Mouse (Mus musculus): ENCODE data around the gene Ank. TPM values are rescaled to one million over a fixed set of nuclear protein-coding genes. Genes with fewer than 3 reads are reported as not detected.

The Ank gene
- total and polyA plus RNA-seq, 3 experiments, result 0.04 to 0.15 TPM; not detected in 1

GRCm38 (mm10) chr15:27596463-27597140 lies 130.1 kb downstream of the Ank start (continued):
- TF ChIP-seq UBTF (IDR thresholded peaks at IDR 0.05; ENCODE audit: borderline replicate concordance, insufficient read depth, low read depth, low read length) (no peak), MYB (IDR thresholded peaks at IDR 0.05; ENCODE audit: low read depth, low read length) (no peak), CTCF (IDR thresholded peaks at IDR 0.05 in 2 of 3, conservative IDR thresholded peaks at IDR 0.05 in 1 of 3; ENCODE audit: control insufficient read depth in 1 of 3, insufficient read depth in 1 of 3, low read depth in 2 of 3, low read length in 3 of 3, poor library complexity in 1 of 3, severe bottlenecking in 1 of 3) (no peak), NELFE (IDR thresholded peaks at IDR 0.05; ENCODE audit: low read depth, low read length) (no peak), ZC3H11A (IDR thresholded peaks at IDR 0.05; ENCODE audit: low read depth, low read length) (no peak), CHD2 (IDR thresholded peaks at IDR 0.05; ENCODE audit: low read length) (no peak), RAD21 (IDR thresholded peaks at IDR 0.05; ENCODE audit: low read depth, low read length) (no peak)

DNA sequence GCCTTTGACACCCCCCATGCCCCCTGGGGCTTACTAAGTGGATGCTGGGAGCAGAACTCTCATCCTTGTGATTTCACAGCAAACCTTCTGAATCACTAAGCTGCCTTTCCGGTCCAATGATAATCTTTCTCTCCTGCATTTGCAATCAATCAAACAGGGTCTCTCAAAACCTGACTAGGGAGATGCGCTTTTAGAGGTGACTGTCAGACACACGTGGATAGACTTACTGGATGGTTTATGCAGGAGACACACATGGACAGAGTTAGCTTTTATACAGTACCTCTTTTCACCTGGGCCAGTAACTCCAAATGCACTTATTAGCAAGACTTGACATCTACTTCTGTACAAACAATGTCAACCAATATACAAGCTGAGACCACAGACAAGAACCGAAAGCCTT lies 131.0 kb downstream of the Ank start:
- no peak for TF ChIP-seq MAZ (IDR thresholded peaks at IDR 0.05; ENCODE audit: low read depth, low read length)
- TF ChIP-seq POLR2A (IDR thresholded peaks at IDR 0.05; ENCODE audit: control insufficient read depth in 1 of 2, insufficient read depth in 1 of 2, low read depth in 1 of 2, low read length in 2 of 2, poor library complexity in 1 of 2), result no peak
- no peak for TF ChIP-seq MAX (IDR thresholded peaks at IDR 0.05; ENCODE audit: low read length)
- TF ChIP-seq TBP (IDR thresholded peaks at IDR 0.05; ENCODE audit: low read depth, low read length), result no peak
- TF ChIP-seq CHD2 (IDR thresholded peaks at IDR 0.05; ENCODE audit: low read length), result no peak
- Histone ChIP-seq H3K36me3 (ENCODE audit: control insufficient read depth in 1 of 2, insufficient read depth in 2 of 2, low read length in 2 of 2) (peaks cover 2 to 15% of the 10 kb centered on the region in 2 experiments; a peak in 3 of 4 replicates), H3K4me1 (ENCODE audit: control insufficient read depth in 1 of 2, insufficient read depth in 2 of 2, low read length in 2 of 2) (no peaks in the 10 kb centered on the region), H3K4me3 (ENCODE audit: control insufficient read depth in 1 of 2, insufficient read depth in 1 of 2, low read depth in 2 of 2, low read length in 2 of 2) (no peak overlapping the region), H3K9me3 (replicated peaks; ENCODE audit: insufficient read depth, low read length) (no peaks in the 10 kb centered on the region), H3K9ac (ENCODE audit: control insufficient read depth, low read depth, low read length, poor library complexity, severe bottlenecking) (no peak overlapping the region), H3K27ac (ENCODE audit: control insufficient read depth, low read depth, low read length) (no peak overlapping the region), H3K27me3 (ENCODE audit: control insufficient read depth in 1 of 2, insufficient read depth in 2 of 2, low read length in 2 of 2) (no peaks in the 10 kb centered on the region), H3K79me2 (ENCODE audit: control insufficient read depth, insufficient read depth, low read length, poor library complexity) (no peaks in the 10 kb centered on the region)
- DNase-seq (ENCODE audit: low read depth, low spot score), result no peak

DNA sequence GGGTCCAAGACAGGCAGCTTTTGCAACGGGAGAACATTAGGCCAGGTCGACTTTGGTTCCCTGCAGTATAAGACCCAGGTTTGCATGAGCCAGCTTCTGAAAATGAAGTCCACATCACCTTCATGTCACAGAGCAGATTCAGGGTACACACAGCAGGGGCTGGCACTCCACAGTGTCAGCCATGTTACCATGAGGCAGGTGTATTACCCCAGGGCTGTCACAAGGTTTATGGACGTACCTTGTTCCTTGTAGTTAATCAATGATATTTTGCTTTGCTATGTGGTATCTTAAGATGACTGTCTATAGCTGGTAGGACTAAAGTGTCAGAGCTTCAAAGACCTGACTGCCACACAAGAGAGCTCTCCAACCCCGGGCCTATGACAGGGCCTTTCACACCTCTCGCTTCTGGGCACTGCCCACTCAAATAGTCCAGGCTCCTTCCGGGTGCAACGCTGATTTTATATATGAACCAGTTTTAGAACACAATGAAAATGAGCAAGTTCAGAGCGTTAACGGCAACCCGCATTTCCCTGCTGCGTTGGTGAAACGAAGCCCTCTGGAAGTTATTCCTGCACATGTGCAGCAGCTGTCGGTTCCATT lies 132.4 kb downstream of the Ank start:
- DNase-seq (ENCODE audit: low read depth, low spot score), result no peak
- Histone ChIP-seq H3K36me3 (ENCODE audit: control insufficient read depth in 1 of 2, insufficient read depth in 2 of 2, low read length in 2 of 2) (peaks cover 2 to 18% of the 10 kb centered on the region in 2 experiments; a peak in 3 of 4 replicates), H3K27ac (ENCODE audit: control insufficient read depth, low read depth, low read length) (no peak overlapping the region), H3K9me3 (replicated peaks; ENCODE audit: insufficient read depth, low read length) (no peaks in the 10 kb centered on the region), H3K9ac (ENCODE audit: control insufficient read depth, low read depth, low read length, poor library complexity, severe bottlenecking) (no peak overlapping the region), H3K4me3 (ENCODE audit: control insufficient read depth in 1 of 2, insufficient read depth in 1 of 2, low read depth in 2 of 2, low read length in 2 of 2) (no peak overlapping the region), H3K79me2 (ENCODE audit: control insufficient read depth, insufficient read depth, low read length, poor library complexity) (no peaks in the 10 kb centered on the region), H3K27me3 (ENCODE audit: control insufficient read depth in 1 of 2, insufficient read depth in 2 of 2, low read length in 2 of 2) (no peaks in the 10 kb centered on the region), H3K4me1 (ENCODE audit: control insufficient read depth in 1 of 2, insufficient read depth in 2 of 2, low read length in 2 of 2) (no peaks in the 10 kb centered on the region)
- TF ChIP-seq POLR2AphosphoS2 (IDR thresholded peaks at IDR 0.05; ENCODE audit: low read length) (no peak), ETS1 (IDR thresholded peaks at IDR 0.05; ENCODE audit: low read depth, low read length) (no peak), USF2 (IDR thresholded peaks at IDR 0.05; ENCODE audit: borderline replicate concordance in 1 of 2, insufficient read depth in 1 of 2, low read depth in 1 of 2, low read length in 2 of 2) (no peak), MAX (IDR thresholded peaks at IDR 0.05; ENCODE audit: low read length) (no peak), ELF1 (IDR thresholded peaks at IDR 0.05; ENCODE audit: low read depth, low read length) (no peak), JUND (IDR thresholded peaks at IDR 0.05; ENCODE audit: low read depth, low read length) (no peak), ZMIZ1 (IDR thresholded peaks at IDR 0.05; ENCODE audit: low read depth, low read length) (no peak), ZKSCAN1 (IDR thresholded peaks at IDR 0.05; ENCODE audit: low read depth, low read length) (no peak), RCOR1 (IDR thresholded peaks at IDR 0.05; ENCODE audit: low read depth, low read length) (no peak), EP300 (IDR thresholded peaks at IDR 0.05; ENCODE audit: low read depth in 1 of 2, low read length in 2 of 2) (no peak), MAFK (IDR thresholded peaks at IDR 0.05; ENCODE audit: borderline replicate concordance, low read depth, low read length) (no peak), POLR2A (IDR thresholded peaks at IDR 0.05; ENCODE audit: control insufficient read depth in 1 of 2, insufficient read depth in 1 of 2, low read depth in 1 of 2, low read length in 2 of 2, poor library complexity in 1 of 2) (no peak)

All from MEL (cell line).